Mouse (Mus musculus) urinary bladder, postnatal 36 days (tissue): ENCODE measurements at regions not wholly inside any gene's neighbourhood (a gene's known extent, or its start where the extent isn't known, plus 50 kb on each side); places are given as distances from the start of the nearest gene placed in this dataset.
A peak's percentile ranks its signal among the peaks of the same experiment; 100 is the strongest.
"Not testable (repeated sequence)": the region's sequence is repeated elsewhere in the genome, so short reads cannot be mapped to it uniquely, and the experiment has no call there.

Experiments
- DNase-seq, 2 experiments: peaks; one replicate each; pipeline ENCODE4 v3.0.0; 2022; ENCODE audit warnings: low spot score in 2 of 2, mixed read lengths in 1 of 2

DNA sequence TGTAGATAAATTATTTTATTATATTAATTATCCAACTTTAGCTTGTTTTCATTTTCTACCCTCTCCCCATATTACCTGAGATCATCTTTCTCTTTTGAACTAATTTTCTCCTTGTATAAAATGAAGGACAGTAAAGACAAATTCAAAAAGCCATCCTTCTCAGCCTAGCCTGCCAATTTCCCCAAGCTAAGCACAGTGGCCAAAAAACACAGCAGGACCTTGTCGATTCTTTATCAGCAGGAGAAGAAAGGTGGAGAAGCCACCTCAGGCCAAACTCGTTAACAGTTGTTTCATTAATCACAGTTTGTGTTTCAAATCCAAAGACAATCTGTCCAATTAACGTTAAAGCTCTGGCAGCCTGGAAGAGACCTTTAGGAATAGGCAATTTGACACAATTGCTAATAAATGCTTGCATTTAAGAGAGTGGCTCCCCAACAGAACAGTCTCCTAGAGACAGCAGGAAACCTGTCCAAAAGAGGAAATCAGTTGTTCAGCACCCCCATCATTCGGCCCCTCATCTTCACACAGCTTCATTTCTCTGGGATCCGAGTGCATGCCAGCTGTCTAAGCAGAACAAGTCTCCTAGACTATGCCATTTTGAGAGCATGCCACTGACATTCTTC is 135.7 kb upstream of the Tlr4 start:
- DNase-seq, result no peak

DNA sequence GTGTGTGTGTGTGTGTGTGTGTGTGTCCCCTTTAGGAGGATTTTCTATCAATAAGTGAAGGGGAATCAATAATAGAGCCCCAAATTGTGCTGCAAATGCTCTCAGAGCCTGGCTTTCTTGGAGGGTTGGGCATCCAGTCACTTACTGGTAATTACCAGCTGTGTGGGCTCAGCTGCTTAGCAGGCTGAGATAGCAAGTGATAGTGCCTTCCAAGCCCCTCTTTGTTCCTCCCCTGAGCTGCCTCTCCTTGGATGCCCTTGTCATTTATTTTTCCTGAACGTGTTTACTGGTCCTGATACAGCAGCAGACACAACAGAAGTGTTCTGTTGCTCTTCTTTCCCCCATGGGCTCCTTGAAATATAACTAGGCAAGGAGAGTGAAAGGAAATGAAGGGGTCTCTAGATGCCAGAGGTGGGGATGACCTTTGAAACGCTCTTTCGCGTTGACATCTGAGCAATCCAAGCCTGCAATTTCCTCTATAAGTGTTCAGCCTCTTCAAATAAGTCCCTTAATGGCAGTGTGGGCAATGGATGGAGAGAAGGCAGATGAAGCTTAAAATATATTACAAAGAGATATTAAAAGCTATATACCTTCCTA is 133.3 kb upstream of the Tlr4 start:
- no peak for DNase-seq

DNA sequence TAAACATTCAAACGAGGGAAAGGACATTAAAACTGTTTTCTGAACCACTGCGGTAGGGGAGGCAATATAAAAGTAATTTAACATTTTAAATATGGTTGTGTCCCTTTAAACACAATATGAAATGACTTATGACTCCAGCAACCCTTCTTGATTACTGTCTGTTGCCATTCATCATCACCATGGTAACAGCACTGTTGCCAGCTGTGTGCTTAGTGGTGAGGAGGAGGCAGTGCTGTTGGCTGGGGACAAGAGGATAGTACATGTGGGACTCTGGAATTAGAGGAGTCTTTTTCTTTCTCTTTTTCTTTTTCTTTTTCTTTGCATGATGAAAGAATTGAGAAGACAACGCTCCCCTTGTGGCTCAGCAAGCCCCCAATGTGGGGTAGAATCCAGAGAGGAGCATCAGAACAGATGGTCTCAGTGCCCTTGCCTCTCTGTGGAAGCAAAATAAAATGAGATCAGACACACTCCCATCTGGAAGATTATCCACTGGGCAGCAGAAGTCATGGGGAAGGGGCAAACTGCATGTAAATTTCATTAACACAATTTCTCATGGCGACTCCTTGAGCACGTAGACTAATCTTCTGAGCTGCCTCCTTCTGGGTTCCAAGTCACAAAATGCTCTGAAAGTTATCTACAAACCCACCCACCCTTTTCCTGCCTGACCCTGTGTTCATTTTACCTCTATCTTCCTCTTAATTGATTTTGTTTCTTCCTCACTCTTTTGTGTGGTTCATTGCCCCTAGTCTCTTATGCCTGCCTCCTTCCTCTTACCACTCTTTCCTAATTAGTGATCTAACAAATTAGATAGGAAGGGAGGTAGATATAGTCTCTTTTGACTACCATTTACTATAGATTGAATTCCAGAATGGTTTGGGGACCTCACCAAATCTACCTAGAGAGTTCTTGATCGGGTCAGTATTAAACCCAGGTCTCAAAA is 111.3 kb upstream of the Tlr4 start:
- DNase-seq, result no peak

DNA sequence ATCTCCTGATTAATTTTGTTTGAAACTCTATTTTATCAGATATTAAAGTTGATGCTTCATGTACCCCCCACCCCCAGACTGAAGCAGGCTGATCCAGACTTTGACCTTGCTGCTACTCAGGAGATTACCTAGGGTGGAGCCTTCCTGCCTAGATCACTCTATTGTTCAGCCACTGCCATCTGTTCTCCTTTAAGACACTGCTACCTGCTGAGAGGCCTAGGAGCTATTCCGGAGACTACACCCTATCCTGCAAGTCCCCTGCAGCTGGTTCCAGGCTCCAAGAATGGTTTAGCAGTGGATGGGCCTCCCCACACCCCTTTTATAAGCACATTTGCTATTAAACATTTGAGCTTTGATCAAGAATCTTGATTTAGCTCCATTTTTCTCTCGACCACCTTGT is 90.0 kb upstream of the Tlr4 start:
- no peak for DNase-seq

DNA sequence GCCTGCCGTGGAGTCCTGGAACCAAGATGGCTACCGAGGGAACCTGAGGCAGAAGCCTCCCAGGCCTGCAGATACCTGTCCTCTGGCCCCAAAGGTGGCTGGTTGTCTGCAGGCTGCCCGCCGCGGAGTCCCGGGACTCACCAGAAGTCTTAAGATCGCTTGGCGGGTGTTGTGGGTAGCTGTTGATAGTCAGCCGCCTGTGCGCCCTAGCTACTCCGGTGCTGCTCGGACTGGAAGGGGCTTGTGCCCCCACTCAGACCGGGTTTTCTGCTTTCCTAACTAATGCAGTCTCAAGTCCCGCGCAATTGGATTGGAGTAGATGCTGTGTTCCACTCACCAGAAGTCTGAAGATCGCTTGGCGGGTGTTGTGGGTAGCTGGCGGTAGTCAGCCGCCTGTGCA is 84.0 kb upstream of the Tlr4 start:
- DNase-seq, result not testable (repeated sequence)

DNA sequence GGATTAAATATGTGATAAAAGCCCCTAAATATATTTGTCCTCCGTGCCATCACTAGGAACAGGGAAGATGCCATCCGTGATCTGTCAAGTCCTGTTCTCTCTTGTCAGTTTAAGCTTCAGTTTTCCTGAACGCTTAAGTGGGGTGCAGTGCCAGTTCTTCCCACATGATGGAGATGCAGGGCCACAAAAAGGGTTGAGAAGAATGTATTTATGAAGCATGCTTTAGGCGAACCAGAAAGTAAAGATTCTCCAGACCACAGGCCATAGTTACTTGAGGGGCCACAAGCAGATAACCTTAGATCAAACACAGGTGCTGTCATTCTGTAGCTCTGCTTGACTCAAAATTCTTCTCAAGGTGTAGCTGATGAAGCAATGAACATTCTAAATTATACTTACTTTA is 58.6 kb upstream of the Tlr4 start:
- DNase-seq, result peak; percentile 49 to 56
